Mouse (Mus musculus) E14TG2a.4 (cell line): Measurements from ENCODE around the gene Plcg2.

Source experiments
- CTCF ChIP-seq: conservative IDR thresholded peaks from 2 replicates; pipeline ENCODE4 v1.5.1; 2014; ENCODE audit warnings: low read length
- NANOG ChIP-seq: IDR thresholded peaks from 2 replicates; pipeline ENCODE4 v1.6.1; 2014; ENCODE audit warnings: borderline replicate concordance, low read length, mixed read lengths
- POU5F1 ChIP-seq: IDR thresholded peaks from 2 replicates; pipeline ENCODE4 v1.6.1; 2014; ENCODE audit warnings: low read length, borderline replicate concordance

DNA sequence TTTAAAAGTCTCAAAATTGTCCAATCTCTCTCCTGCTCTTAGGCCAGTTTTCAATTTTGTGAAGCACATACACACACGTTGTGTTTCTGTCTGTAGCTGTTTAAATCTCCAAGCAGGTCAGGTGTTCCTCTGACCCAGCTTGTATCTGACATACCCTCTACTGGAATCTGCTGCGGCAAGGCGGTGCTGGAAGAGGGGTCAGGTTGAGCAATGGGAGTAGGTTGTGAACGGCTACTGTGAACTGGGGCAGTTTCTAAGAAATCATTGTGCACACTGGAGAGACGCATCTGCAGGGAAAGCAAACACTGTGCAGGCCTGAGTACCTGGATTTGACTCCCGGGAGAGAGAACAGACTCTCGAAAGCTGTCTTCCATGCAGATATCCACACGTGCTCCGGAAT, 178.4 kb downstream of the Plcg2 start:
- TF ChIP-seq POU5F1, result no peak
- TF ChIP-seq CTCF, result no peak
- TF ChIP-seq NANOG, result no peak
